Mouse (Mus musculus) adrenal gland, adult (tissue): Measurements from ENCODE around the gene Ctrl.
A peak's percentile ranks its signal among the peaks of the same experiment; 100 is the strongest.

ENCODE experiments used
- DNase-seq, 2 experiments: peaks; one replicate each; pipeline ENCODE4 v3.0.0; 2022 to 2023; ENCODE audit warnings: low spot score in 1 of 2; ENCODE audit not compliant: inconsistent age in 2 of 2

Ctrl gene

DNA sequence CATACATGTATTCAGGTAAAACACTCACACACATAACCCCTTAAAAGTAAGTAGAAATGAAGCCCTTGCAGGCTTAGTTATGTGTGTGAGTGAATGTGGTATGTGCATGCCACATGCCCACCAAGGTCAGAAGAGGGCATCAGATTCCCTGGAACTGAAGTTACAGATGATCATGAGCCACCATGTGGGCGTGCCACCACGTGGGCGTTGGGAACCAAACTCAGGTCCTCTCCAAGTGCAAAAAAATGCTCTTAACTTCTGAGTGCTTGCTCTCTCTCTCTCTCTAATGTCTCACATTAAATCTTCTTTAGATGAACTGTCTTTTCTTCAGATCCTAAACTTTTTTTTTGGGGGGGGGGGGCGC lies 4.6 kb upstream of the Ctrl start, which contains the start of gene Psmb10:
Gene Psmb10, minus strand, starts transcription at position 139 of the 364 bp plus-strand sequence.
- peak; percentile 55 to 89 for DNase-seq

- DNase-seq = peak; percentile 75 to 93
Measured at GRCm38 (mm10) chr8:105937496-105938305, 4.0 kb upstream of the Ctrl start.

DNA sequence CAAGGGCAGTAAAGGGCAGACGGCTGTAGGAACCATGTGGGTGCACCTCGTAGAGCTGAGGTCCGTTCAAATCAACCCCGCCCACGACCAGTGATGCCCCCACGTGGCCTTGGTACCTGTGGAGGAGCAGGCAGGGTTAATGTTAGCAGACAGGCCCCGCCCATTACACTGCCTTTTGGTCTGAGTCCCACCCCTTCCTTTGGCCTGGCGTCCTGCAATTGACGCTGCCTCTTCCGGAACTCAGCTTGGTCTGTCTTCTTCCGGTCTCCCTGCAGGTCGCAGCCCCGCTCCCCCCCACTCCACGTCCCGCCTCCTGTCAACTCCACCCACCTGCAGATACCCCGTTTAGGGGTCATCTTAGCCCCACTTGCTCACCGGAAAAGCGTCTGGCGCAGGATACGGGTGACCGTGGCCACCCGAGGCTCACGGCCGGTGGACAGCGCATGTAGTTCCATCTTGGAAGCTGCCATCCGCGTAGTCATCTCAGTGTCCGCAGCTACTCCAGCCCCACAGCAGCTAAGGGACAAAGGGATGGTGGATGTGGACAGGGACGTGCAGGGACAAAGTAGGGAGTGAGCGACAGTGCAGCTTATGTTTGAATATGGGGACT lies 3.3 kb upstream of the Ctrl start:
- peak; percentile 95 to 97 for DNase-seq

DNA sequence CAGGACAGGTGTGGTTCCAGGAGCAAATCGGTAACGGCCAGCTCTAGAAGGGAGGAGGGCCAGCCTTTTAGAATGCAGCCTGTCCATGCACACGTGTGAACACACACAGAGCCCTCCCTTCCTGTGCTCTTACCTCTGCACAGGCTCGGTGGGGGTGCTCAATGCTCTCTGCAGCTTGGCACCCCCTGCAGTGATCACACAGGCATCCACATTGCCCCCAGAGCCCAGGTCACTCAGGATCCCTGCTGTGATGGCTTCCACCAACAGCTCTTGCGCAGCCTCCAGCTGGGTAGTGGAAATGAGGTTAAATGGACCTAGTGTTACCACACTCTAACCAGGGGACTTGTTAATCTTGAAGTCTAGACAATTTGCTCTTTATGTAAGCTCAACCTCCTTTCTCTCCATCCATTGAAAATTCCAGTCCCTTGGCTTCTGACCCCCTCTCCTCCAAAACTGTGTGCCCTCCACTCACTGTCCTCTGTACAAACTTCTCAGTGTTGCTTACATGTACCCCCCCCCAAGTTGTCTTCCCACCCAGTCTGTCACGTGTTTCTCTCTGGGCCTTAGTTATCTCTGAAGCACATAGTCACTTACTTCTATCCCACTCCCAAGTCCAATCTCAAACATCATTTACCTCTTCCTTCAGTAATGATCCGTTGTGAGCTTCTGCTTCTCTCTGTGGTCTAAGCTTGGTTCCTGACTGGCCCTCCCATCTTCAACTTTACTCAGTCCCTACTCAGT lies 2.4 kb upstream of the Ctrl start:
- DNase-seq = peak in 1 of 2 experiments; percentile 35

DNA sequence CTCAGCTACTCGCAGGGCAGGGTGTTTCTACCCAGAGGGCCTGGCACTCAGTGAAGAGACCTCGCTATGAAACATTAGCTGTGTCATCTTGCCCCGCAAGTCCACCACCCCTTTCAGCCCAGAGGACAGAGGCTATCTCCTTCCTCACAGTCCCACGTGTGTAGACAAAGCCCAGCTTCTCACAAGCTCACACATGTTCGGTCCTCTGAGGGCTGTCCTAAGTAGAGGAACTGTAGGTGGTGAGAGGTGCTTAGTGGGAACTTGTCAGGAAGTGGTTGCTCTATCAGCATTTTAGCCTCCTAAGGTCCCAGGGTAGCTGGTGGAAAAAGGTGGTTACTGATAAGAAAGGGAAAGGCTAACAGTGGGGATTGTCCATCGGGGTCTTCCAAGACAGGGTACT lies 1.4 kb upstream of the Ctrl start:
- DNase-seq = peak in 1 of 2 experiments; percentile 29

- no peak for DNase-seq
Measured at GRCm38 (mm10) chr8:105932525-105932924, 1.1 kb downstream of the Ctrl start.

DNA sequence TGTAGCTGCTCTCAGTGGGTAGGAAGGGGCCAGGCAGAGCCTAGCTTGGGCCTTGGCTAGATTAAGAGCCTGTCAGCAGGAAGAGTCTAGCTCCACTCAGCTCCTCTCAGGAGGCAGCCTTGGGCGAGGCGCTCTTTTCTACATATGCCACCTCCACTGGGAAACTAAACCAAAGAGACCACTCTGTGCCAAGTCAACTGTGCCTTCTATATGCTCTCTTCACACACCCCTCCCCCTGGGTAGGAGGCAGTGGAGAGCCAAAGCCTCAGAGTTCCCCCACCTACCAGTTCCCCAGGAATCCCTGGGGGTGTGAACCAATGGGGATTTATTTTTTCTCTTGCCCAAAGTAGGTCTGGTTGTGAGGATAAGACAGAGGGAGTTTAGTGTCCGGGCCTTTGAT lies 2.4 kb downstream of the Ctrl start:
- DNase-seq = no peak

DNA sequence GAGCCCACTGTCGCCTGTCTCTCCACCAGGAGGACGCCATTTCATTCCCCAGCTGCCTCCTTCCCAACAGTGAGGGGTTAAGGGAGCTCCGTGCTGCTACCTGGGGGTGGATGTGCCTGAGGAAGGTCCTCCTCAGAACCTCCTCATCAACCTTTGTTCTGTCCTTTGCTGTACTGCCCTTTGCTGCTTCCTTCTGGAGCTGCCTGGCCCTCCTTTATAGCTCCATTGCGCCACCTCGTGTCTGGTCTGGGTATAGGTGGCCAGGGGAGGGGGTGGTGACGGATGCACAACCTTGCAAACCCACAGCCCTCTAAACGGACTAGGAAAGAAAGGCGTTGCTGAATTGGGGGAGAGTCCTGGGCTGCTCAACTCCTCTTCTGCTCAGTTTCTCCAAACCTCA lies 3.1 kb downstream of the Ctrl start:
- DNase-seq = peak; percentile 81 to 96

DNA sequence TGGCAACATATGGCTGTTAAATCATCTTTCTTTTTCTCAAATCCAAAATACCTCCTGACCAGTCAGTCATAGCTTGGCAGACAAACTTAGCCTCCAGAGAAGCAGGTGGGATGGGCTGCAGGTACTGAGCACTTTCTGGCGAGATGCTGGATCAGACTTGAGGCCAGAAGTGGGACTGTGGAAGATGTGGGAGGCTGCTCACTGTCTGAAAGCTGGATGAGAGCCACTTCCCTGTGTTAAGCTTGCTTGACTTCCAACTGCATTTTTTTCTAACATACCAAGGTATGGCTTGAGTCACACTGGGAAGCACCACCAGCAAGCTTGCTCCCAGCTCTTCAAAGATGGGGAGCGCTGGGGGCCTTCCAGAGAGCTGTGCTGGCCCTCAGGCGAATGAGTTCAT lies 8.5 kb downstream of the Ctrl start:
- no peak for DNase-seq

GRCm38 (mm10) chr8:105919390-105919789 lies 14.3 kb downstream of the Ctrl start:
- DNase-seq = no peak

DNA sequence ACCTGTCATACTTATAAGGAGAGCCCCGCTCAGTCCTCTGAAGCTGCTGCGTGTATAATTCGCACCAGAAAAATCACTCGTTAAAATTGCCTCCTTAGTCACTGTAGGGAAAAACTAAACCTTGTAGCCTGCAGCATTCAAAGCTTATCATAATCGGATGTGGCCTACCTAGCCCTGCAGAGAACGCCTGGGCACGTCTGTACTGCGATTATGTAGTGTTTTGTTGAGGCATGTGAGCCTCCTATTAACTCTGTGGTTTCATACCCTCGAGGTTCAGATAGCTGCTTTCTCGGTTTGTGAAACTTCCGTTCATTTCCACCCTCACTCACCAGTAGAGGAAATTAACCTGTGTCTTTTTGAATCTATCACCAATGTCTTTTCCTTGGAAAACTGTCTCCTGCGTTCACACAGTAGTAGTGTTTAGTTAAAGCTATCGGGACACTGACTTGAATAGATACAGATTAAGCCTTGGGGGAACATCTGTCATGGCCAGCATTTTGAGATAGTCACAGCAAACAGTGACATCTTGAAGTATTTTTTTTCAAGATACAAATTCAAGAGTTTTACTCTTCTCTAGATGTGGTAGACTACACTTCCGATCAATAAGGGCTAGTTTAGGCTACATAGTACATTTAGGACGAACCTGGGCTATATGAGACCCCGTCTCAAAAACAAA lies 32.6 kb downstream of the Ctrl start:
- DNase-seq = no peak

GRCm38 (mm10) chr8:105900180-105900940 lies 33.3 kb downstream of the Ctrl start, which contains the start of gene Pskh1:
Gene Pskh1, plus strand, starts transcription at chr8:105900441.
- peak; percentile 93 to 98 for DNase-seq

DNA sequence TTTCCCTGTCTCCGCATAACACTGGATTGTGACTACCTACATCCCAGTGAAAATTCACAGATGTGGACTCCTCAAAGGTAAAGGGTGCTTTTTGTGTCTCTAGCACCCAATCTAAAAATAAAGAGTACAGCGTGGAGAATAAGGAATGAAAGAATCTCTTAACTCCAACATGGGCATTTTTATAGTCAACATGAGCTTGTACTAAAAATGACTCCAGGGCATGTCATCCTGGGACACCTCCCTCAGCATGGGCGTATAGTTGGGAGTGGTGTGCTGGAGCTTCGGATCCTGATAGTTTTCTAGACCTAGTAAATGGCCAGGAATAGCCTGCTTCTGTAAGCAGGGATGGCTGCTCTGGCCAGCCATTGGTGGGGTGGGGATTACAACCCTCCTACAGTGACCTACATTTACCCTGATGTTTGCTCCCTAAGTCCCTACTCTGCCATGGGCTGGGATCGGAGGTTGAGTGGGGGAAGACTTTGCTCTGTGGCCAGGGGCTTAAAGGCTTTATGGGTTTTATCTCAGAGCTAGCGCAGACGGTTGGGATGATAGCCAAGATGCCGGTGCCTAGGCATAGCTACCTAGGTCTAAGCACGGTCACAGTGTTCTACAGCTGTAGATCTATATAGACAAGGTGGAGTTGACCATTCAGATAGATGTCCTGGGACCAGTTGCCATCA lies 35.7 kb downstream of the Ctrl start:
- DNase-seq = no peak

DNA sequence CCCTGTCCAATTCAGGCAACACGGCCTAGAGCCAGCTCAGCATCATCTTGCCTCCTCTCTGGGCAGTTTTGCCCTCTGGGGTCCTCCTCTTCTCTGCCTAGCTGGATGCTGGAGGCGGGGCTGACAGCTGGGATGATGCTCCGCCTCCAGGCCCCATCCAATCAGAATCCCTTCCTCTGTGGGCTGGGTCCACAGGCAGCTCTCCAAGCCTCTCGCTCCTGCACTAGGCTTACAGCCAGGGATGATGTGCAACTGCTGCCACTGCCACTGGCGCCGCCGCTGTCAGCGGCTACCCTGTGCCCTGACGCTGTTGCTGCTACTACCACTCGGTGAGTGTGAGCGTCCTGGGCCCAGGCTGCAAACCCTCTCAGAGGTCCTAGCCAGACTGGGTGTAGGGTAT lies 40.3 kb downstream of the Ctrl start, which contains the start of gene Nrn1l:
Gene Nrn1l, plus strand, starts transcription at position 229 of the 400 bp plus-strand sequence.
- DNase-seq = peak; percentile 71 to 84

DNA sequence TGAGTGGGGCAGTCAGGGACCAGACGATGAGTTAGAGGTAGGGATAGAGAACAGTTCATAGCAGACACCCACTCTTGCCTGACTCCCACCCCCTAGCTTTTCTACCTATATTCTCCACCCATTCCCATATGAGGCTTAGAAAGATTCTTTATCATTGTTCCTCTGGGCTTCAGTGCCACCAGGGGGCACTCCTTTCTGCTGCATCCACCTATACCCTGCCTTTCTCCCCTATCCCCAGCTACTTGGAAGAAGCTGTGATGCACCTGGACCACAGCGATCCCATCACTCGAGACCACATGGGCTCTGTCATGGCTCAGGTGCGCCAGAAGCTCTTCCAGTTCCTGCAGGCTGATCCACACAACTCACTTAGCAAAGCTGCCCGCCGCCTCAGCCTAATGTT lies 41.2 kb downstream of the Ctrl start:
- DNase-seq = peak; percentile 35 to 64

- DNase-seq = no peak
Measured at GRCm38 (mm10) chr8:105890870-105891269, 42.8 kb downstream of the Ctrl start.

GRCm38 (mm10) chr8:105889756-105890465 lies 43.8 kb downstream of the Ctrl start:
- DNase-seq = no peak
